Mouse (Mus musculus): Measurements from ENCODE around the gene Ngly1.

Ngly1 gene

DNA sequence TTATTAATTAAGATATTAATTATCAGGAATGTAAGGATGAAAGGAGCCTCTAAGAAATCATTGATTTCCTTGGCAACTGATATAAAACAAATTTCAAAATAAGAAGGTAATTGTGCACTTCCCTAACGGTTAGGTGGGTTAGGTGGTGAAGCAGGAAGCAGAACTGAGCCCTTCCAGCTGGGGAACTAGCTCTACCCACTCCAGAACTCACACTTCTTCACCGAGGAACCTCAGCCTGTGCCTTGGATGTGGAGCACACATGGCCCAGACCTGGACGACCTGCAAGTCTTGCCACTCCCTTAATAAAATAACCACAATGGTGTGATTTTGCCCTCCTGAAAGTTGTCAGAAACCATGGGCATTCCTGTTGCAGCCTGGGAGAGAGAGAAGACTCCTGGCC is 80.7 kb downstream of the Ngly1 start:
- no peak for DNase-seq (ENCODE audit: low spot score)

GRCm38 (mm10) chr14:16334260-16334659 is 85.2 kb downstream of the Ngly1 start:
- no peak for DNase-seq (ENCODE audit: low spot score)

DNA sequence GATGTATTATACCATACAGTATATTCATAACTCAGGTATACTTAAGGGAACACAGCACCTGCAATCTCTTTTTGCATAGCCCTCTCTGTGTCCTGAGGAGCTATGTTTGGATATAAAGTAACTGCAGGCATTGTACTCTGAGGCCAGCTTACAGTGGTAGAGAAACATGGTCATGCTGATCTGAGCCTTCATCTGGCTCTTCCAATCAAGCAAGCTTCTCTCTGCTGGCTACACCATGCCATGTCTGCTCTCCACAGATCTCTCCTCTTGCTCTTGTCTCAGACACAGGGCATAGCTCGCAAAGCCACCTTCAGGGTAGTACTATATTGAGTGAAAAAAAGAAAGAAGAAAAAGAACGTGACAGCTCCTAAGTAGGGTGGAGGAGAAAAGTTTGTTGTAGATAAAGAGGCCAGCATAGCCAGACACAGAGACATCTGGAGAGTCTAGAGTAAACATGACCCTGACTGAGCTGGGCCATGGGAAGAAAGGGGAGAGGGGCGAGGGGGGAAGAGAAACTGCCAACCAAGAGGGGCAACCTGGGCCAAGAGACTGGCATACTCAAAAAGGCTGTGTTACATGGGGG is 86.8 kb downstream of the Ngly1 start:
- DNase-seq (ENCODE audit: low spot score) = no peak

DNA sequence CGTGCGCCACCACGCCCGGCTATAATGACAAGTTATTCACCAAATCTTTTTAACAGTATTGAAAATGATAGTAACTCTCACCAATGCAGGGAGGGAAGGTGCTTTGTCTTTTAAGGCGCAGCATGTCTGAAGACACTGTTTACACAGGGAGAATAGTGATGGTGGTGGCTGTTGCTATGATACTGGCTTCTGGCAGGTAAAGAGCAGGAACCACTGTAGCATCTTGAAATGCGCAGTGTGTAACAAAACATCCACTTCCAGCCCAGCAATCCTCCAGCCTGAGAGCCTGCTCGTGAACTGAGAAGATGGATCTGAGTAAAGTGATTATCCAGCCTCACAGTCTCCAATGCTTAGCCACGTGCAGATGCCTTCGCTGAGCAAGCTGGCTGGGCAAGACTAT is 98.4 kb downstream of the Ngly1 start:
- no peak for DNase-seq (ENCODE audit: low spot score)

GRCm38 (mm10) chr14:16359704-16360103 is 110.6 kb downstream of the Ngly1 start:
- no peak for DNase-seq (ENCODE audit: low spot score)

Data from MN1 (cell line).